8 mouse cellular contexts compared by ENCODE assay signal in genomic region chr7:82119266-82119665, GRCm38 (mm10). TPM values are rescaled to one million over a fixed set of nuclear protein-coding genes. Genes with fewer than 3 reads are reported as not detected.
A peak's percentile ranks its signal among the peaks of the same experiment; 100 is the strongest.
DNase-seq lines count a peak whose midpoint lies in the region; ATAC-seq and TF ChIP-seq lines count a peak whose summit lies in the region.

No protein-coding gene starts in this region.

- H3K9me3 ChIP-seq in intestine, postnatal 0 days (ENCODE audit: control insufficient read depth) = no peaks in the 10 kb centered on the region
- no peaks in the 10 kb centered on the region for H3K9me3 ChIP-seq in midbrain, embryonic 13.5 days

- H3K4me1 ChIP-seq in intestine, postnatal 0 days (replicated peaks; ENCODE audit: control insufficient read depth, insufficient read depth, low read length) = no peaks in the 10 kb centered on the region
- H3K4me1 ChIP-seq in midbrain, embryonic 13.5 days (replicated peaks) = no peaks in the 10 kb centered on the region

- H3K27ac ChIP-seq in intestine, postnatal 0 days (ENCODE audit: low read depth, low read length) = no peak overlapping the region
- H3K27ac ChIP-seq in midbrain, embryonic 13.5 days = no peak overlapping the region

- intact Hi-C loops in left cerebral cortex, postnatal 10 days (cut with DNase I) = loop anchor here (2.0 to 10.0 kb wide), 2 partner anchors 160 to 324 kb away; no protein-coding TSS in a partner anchor

- peak; percentile 31 for DNase-seq in cerebellum, adult 11 months
- peak; percentile 40 for DNase-seq in cerebellum, adult 9-11 months
- DNase-seq in frontal cortex, postnatal 10 days (ENCODE audit: low spot score in 2 of 2) = peak; percentile 50 to 75
- peak; percentile 82 to 86 for DNase-seq in left cerebral cortex, postnatal 10 days (ENCODE audit: extremely low spot score in 1 of 2, low spot score in 2 of 2)
- DNase-seq in spleen, postnatal 14 days (ENCODE audit: low spot score in 2 of 2) = peak; percentile 15 to 56

- no peak overlapping the region for H3K9ac ChIP-seq in intestine, postnatal 0 days (ENCODE audit: low read depth, low read length)
- H3K9ac ChIP-seq in midbrain, embryonic 13.5 days (replicated peaks) = no peak overlapping the region

- H3K27me3 ChIP-seq in intestine, postnatal 0 days (replicated peaks; ENCODE audit: control insufficient read depth, insufficient read depth, low read length) = no peaks in the 10 kb centered on the region
- H3K27me3 ChIP-seq in midbrain, embryonic 13.5 days = no peaks in the 10 kb centered on the region

- peak; percentile 87 for TF ChIP-seq CTCF in intestine, postnatal 0 days (IDR thresholded peaks at IDR 0.05; ENCODE audit: low read depth)

- no peak overlapping the region for H3K4me2 ChIP-seq in intestine, postnatal 0 days (replicated peaks; ENCODE audit: low read depth)
- no peak overlapping the region for H3K4me2 ChIP-seq in midbrain, embryonic 13.5 days (replicated peaks)

- no peak for ATAC-seq in cerebellum, adult (ENCODE audit: insufficient number of reproducible peaks, low FRiP score, low TSS enrichment)
- no peak for ATAC-seq in intestine, postnatal 0 days
- ATAC-seq in midbrain, embryonic 13.5 days = peak; percentile 84

- 5% methylated on average over 2 of the region's 2 CpGs for WGBS in intestine, postnatal 0 days
- WGBS in midbrain, embryonic 13.5 days = 11% methylated on average over 2 of the region's 2 CpGs

- no peak overlapping the region for H3K4me3 ChIP-seq in intestine, postnatal 0 days (ENCODE audit: low read depth, low read length)
- no peak overlapping the region for H3K4me3 ChIP-seq in midbrain, embryonic 13.5 days (replicated peaks)

- no peaks in the 10 kb centered on the region for H3K36me3 ChIP-seq in intestine, postnatal 0 days (ENCODE audit: control insufficient read depth, insufficient read depth)
- H3K36me3 ChIP-seq in midbrain, embryonic 13.5 days = no peaks in the 10 kb centered on the region

RNA-seq across cellular contexts. Expression of gene Sh3gl3, which starts 54.4 kb away (rescaled TPM):
- polyA plus RNA-seq in intestine, postnatal 0 days (2015; fragmentation: Nextera tagmentation; extraction: Ambion mirVana) = 8.7 and 9.6 TPM in 2 replicates
- total RNA-seq in left cerebral cortex, postnatal 10 days (2021) = 10 to 100 TPM; 59.5 to 60.4 TPM
- 44.8 and 47.9 TPM in 2 replicates for polyA plus RNA-seq in midbrain, embryonic 13.5 days (2015; fragmentation: Nextera tagmentation; extraction: Ambion mirVana)

Comparison
In these comparisons a context has a peak if more than half of its experiments do, and no peak if none do; other contexts are left out.
1. DNase-seq: peak in every context shown above with its lines; median percentile 84 in left cerebral cortex, postnatal 10 days; 62 in frontal cortex, postnatal 10 days; 40 in cerebellum, adult 9-11 months; 36 in spleen, postnatal 14 days; 31 in cerebellum, adult 11 months.